ENCODE assay signal across 8 mouse cellular contexts in genomic region chr11:69366855-69367615, GRCm38 (mm10). TPM values are rescaled to one million over a fixed set of nuclear protein-coding genes. Genes with fewer than 3 reads are reported as not detected.
DNase-seq lines count a peak whose midpoint lies in the region; ATAC-seq and TF ChIP-seq lines count a peak whose summit lies in the region.

No protein-coding gene starts in this region.

- H3K4me3 ChIP-seq in liver, adult 2 months (ENCODE audit: insufficient read depth, low read depth, low read length), result peak overlapping the region; percentile 13; the same call in 1 of the 2 replicates
- peak overlapping the region; percentile 84 for H3K4me3 ChIP-seq in embryonic facial prominence, embryonic 13.5 days
- H3K4me3 ChIP-seq in hindbrain, embryonic 14.5 days (replicated peaks; ENCODE audit: low read length), result peak overlapping the region; percentile 100
- H3K4me3 ChIP-seq in liver, embryonic 13.5 days (replicated peaks), result peak overlapping the region; percentile 73
- H3K4me3 ChIP-seq in neural tube, embryonic 14.5 days (ENCODE audit: low read depth, low read length), result peak overlapping the region; percentile 85

- peaks cover 9% of the 10 kb centered on the region; the same call in 1 of the 2 replicates for H3K36me3 ChIP-seq in liver, adult 2 months (ENCODE audit: control insufficient read depth, insufficient read depth, low read length)
- H3K36me3 ChIP-seq in embryonic facial prominence, embryonic 13.5 days, result peaks cover 26% of the 10 kb centered on the region
- H3K36me3 ChIP-seq in hindbrain, embryonic 14.5 days (replicated peaks; ENCODE audit: control insufficient read depth, insufficient read depth), result peaks cover 25% of the 10 kb centered on the region
- H3K36me3 ChIP-seq in liver, embryonic 13.5 days, result no peaks in the 10 kb centered on the region
- peaks cover 14% of the 10 kb centered on the region for H3K36me3 ChIP-seq in neural tube, embryonic 14.5 days (ENCODE audit: control insufficient read depth, insufficient read depth, low read length)

- no peak for TF ChIP-seq POLR2A in liver, adult 2 months (IDR thresholded peaks at IDR 0.05; ENCODE audit: extremely low read depth, insufficient read depth, low read length)

- 1% methylated on average over 22 of the region's 22 CpGs for whole genome bisulfite sequencing in liver, adult 2 months
- under 1% methylated on average over 22 of the region's 22 CpGs for WGBS in embryonic facial prominence, embryonic 13.5 days
- 0% methylated on average over 22 of the region's 22 CpGs for WGBS in hindbrain, embryonic 14.5 days
- WGBS in liver, embryonic 13.5 days (ENCODE audit: insufficient replicate concordance), result under 1% methylated on average over 22 of the region's 22 CpGs
- under 1% methylated on average over 22 of the region's 22 CpGs for WGBS in neural tube, embryonic 14.5 days

- peaks cover 22% of the 10 kb centered on the region for H3K4me1 ChIP-seq in liver, adult 2 months (ENCODE audit: control insufficient read depth, insufficient read depth, low read length)
- H3K4me1 ChIP-seq in embryonic facial prominence, embryonic 13.5 days, result peaks cover 54% of the 10 kb centered on the region
- peaks cover 48% of the 10 kb centered on the region for H3K4me1 ChIP-seq in hindbrain, embryonic 14.5 days (replicated peaks; ENCODE audit: control insufficient read depth, insufficient read depth, low read length)
- peaks cover 69% of the 10 kb centered on the region for H3K4me1 ChIP-seq in liver, embryonic 13.5 days (replicated peaks)
- H3K4me1 ChIP-seq in neural tube, embryonic 14.5 days (ENCODE audit: control insufficient read depth, insufficient read depth, low read length), result peaks cover 51% of the 10 kb centered on the region

- peak overlapping the region; percentile 97 for H3K4me2 ChIP-seq in embryonic facial prominence, embryonic 13.5 days
- H3K4me2 ChIP-seq in hindbrain, embryonic 14.5 days (replicated peaks), result peak overlapping the region; percentile 97
- H3K4me2 ChIP-seq in liver, embryonic 13.5 days, result peak overlapping the region; percentile 97
- peak overlapping the region; percentile 98 for H3K4me2 ChIP-seq in neural tube, embryonic 14.5 days (ENCODE audit: low read depth, low read length)

- peaks cover 8% of the 10 kb centered on the region; the same call in 1 of the 2 replicates for H3K79me2 ChIP-seq in liver, adult 2 months (ENCODE audit: control insufficient read depth, insufficient read depth, low read length)

- H3K9me3 ChIP-seq in embryonic facial prominence, embryonic 13.5 days, result no peaks in the 10 kb centered on the region
- H3K9me3 ChIP-seq in hindbrain, embryonic 14.5 days (ENCODE audit: control insufficient read depth, low read length), result no peaks in the 10 kb centered on the region
- no peaks in the 10 kb centered on the region for H3K9me3 ChIP-seq in liver, embryonic 13.5 days (replicated peaks)
- H3K9me3 ChIP-seq in neural tube, embryonic 14.5 days (ENCODE audit: control insufficient read depth, low read length), result no peaks in the 10 kb centered on the region

- ATAC-seq in embryonic facial prominence, embryonic 13.5 days (ENCODE audit: insufficient number of reproducible peaks, insufficient read depth, low FRiP score, low TSS enrichment, low read depth), result no peak
- ATAC-seq in hindbrain, embryonic 14.5 days (ENCODE audit: low FRiP score), result no peak
- ATAC-seq in liver, embryonic 13.5 days (ENCODE audit: low read depth), result no peak
- no peak for ATAC-seq in neural tube, embryonic 14.5 days (ENCODE audit: low read depth)
- ATAC-seq in frontal cortex, adult (ENCODE audit: low TSS enrichment), result no peak

- no peak for DNase-seq in liver, adult 2 months (ENCODE audit: extremely low read depth, low read depth, low spot score)
- DNase-seq in liver, result no peak
- peak; percentile 18 for DNase-seq in MEL-GATA-1-ER (ENCODE audit: extremely low read depth, low read depth)
- DNase-seq in hindbrain, embryonic 14.5 days (ENCODE audit: low spot score), result no peak
- no peak for DNase-seq in liver, embryonic 13.5 days

- no peaks in the 10 kb centered on the region for H3K27me3 ChIP-seq in liver, adult 2 months (ENCODE audit: control insufficient read depth, insufficient read depth, low read length)
- no peaks in the 10 kb centered on the region for H3K27me3 ChIP-seq in embryonic facial prominence, embryonic 13.5 days
- H3K27me3 ChIP-seq in hindbrain, embryonic 14.5 days (ENCODE audit: control insufficient read depth, insufficient read depth, low read length), result no peaks in the 10 kb centered on the region
- peaks cover 66% of the 10 kb centered on the region for H3K27me3 ChIP-seq in liver, embryonic 13.5 days
- H3K27me3 ChIP-seq in neural tube, embryonic 14.5 days (ENCODE audit: control insufficient read depth, insufficient read depth, low read length), result no peaks in the 10 kb centered on the region

- peak overlapping the region; percentile 84 for H3K27ac ChIP-seq in liver, adult 2 months (replicated peaks; ENCODE audit: insufficient read depth, low read depth, low read length)
- peak overlapping the region; percentile 100 for H3K27ac ChIP-seq in embryonic facial prominence, embryonic 13.5 days
- H3K27ac ChIP-seq in hindbrain, embryonic 14.5 days, result peak overlapping the region; percentile 100
- H3K27ac ChIP-seq in liver, embryonic 13.5 days, result peak overlapping the region; percentile 68
- peak overlapping the region; percentile 100 for H3K27ac ChIP-seq in neural tube, embryonic 14.5 days (ENCODE audit: low read depth, low read length)

- peak overlapping the region; percentile 62 for H3K9ac ChIP-seq in liver, adult 2 months (ENCODE audit: low read depth, low read length)
- H3K9ac ChIP-seq in embryonic facial prominence, embryonic 13.5 days, result peak overlapping the region; percentile 100
- peak overlapping the region; percentile 100 for H3K9ac ChIP-seq in hindbrain, embryonic 14.5 days
- H3K9ac ChIP-seq in liver, embryonic 13.5 days, result peak overlapping the region; percentile 88
- peak overlapping the region; percentile 100 for H3K9ac ChIP-seq in neural tube, embryonic 14.5 days (replicated peaks; ENCODE audit: low read depth, low read length)

- TF ChIP-seq CTCF in liver, adult 2 months (IDR thresholded peaks at IDR 0.05; ENCODE audit: low read depth, low read length), result no peak

RNA-seq across cellular contexts. Expression of gene Chd3, which starts 2.2 kb away (rescaled TPM):
- 45.2 and 57.5 TPM in 2 replicates for total RNA-seq in liver, adult 2 months (2014; rRNA removed)
- 55.2 and 80.2 TPM in 2 replicates for polyA plus RNA-seq in liver, adult 2 months (2012; rRNA removed)
- polyA plus RNA-seq in embryonic facial prominence, embryonic 13.5 days (2015; fragmentation: Nextera tagmentation; extraction: Ambion mirVana), result 135 and 142 TPM in 2 replicates
- polyA plus RNA-seq in hindbrain, embryonic 14.5 days (2014; fragmentation: Nextera tagmentation; extraction: Ambion mirVana), result 67.5 and 76.6 TPM in 2 replicates
- polyA plus RNA-seq in liver, embryonic 13.5 days (2015; fragmentation: Nextera tagmentation; extraction: Ambion mirVana), result 2.6 and 4.4 TPM in 2 replicates
- 86.0 and 89.6 TPM in 2 replicates for polyA plus RNA-seq in neural tube, embryonic 14.5 days (2014; fragmentation: Nextera tagmentation; extraction: Ambion mirVana)

RNA-seq across cellular contexts. Expression of gene Rnf227, which starts 26.8 kb away (rescaled TPM):
- 0.55 and 0.67 TPM in 2 replicates for total RNA-seq in liver, adult 2 months (2014; rRNA removed)
- 0.35 and 0.41 TPM in 2 replicates for polyA plus RNA-seq in liver, adult 2 months (2012; rRNA removed)
- polyA plus RNA-seq in embryonic facial prominence, embryonic 13.5 days (2015; fragmentation: Nextera tagmentation; extraction: Ambion mirVana), result 24.7 and 26.4 TPM in 2 replicates
- polyA plus RNA-seq in hindbrain, embryonic 14.5 days (2014; fragmentation: Nextera tagmentation; extraction: Ambion mirVana), result 224 and 231 TPM in 2 replicates
- 0.92 and 1.1 TPM in 2 replicates for polyA plus RNA-seq in liver, embryonic 13.5 days (2015; fragmentation: Nextera tagmentation; extraction: Ambion mirVana)
- polyA plus RNA-seq in neural tube, embryonic 14.5 days (2014; fragmentation: Nextera tagmentation; extraction: Ambion mirVana), result 213 and 260 TPM in 2 replicates

RNA-seq across cellular contexts. Expression of gene Naa38, which starts 28.3 kb away (rescaled TPM):
- 86.6 and 91.5 TPM in 2 replicates for total RNA-seq in liver, adult 2 months (2014; rRNA removed)
- polyA plus RNA-seq in liver, adult 2 months (2012; rRNA removed), result 133 and 150 TPM in 2 replicates
- polyA plus RNA-seq in embryonic facial prominence, embryonic 13.5 days (2015; fragmentation: Nextera tagmentation; extraction: Ambion mirVana), result 145 and 150 TPM in 2 replicates
- polyA plus RNA-seq in hindbrain, embryonic 14.5 days (2014; fragmentation: Nextera tagmentation; extraction: Ambion mirVana), result 117 and 130 TPM in 2 replicates
- 102 and 105 TPM in 2 replicates for polyA plus RNA-seq in liver, embryonic 13.5 days (2015; fragmentation: Nextera tagmentation; extraction: Ambion mirVana)
- 112 and 132 TPM in 2 replicates for polyA plus RNA-seq in neural tube, embryonic 14.5 days (2014; fragmentation: Nextera tagmentation; extraction: Ambion mirVana)

RNA-seq across cellular contexts. Expression of gene Cyb5d1, which starts 28.4 kb away (rescaled TPM):
- 33.9 and 40.7 TPM in 2 replicates for total RNA-seq in liver, adult 2 months (2014; rRNA removed)
- 21.1 and 22.1 TPM in 2 replicates for polyA plus RNA-seq in liver, adult 2 months (2012; rRNA removed)
- polyA plus RNA-seq in embryonic facial prominence, embryonic 13.5 days (2015; fragmentation: Nextera tagmentation; extraction: Ambion mirVana), result 43.4 and 46.5 TPM in 2 replicates
- polyA plus RNA-seq in hindbrain, embryonic 14.5 days (2014; fragmentation: Nextera tagmentation; extraction: Ambion mirVana), result 23.9 and 26.7 TPM in 2 replicates
- polyA plus RNA-seq in liver, embryonic 13.5 days (2015; fragmentation: Nextera tagmentation; extraction: Ambion mirVana), result 10.3 and 13.0 TPM in 2 replicates
- polyA plus RNA-seq in neural tube, embryonic 14.5 days (2014; fragmentation: Nextera tagmentation; extraction: Ambion mirVana), result 21.3 and 29.9 TPM in 2 replicates

RNA-seq across cellular contexts. Expression of gene Tmem88, which starts 31.0 kb away (rescaled TPM):
- total RNA-seq in liver, adult 2 months (2014; rRNA removed), result 1.3 and 1.7 TPM in 2 replicates
- 6.7 and 8.5 TPM in 2 replicates for polyA plus RNA-seq in liver, adult 2 months (2012; rRNA removed)
- 13.2 and 16.4 TPM in 2 replicates for polyA plus RNA-seq in embryonic facial prominence, embryonic 13.5 days (2015; fragmentation: Nextera tagmentation; extraction: Ambion mirVana)
- 5.4 and 7.7 TPM in 2 replicates for polyA plus RNA-seq in hindbrain, embryonic 14.5 days (2014; fragmentation: Nextera tagmentation; extraction: Ambion mirVana)
- 8.9 and 9.5 TPM in 2 replicates for polyA plus RNA-seq in liver, embryonic 13.5 days (2015; fragmentation: Nextera tagmentation; extraction: Ambion mirVana)
- polyA plus RNA-seq in neural tube, embryonic 14.5 days (2014; fragmentation: Nextera tagmentation; extraction: Ambion mirVana), result 2.3 and 5.3 TPM in 2 replicates

Comparison
In these comparisons a context has a peak if more than half of its experiments do, and no peak if none do; other contexts are left out.
1. RNA of gene Chd3, which starts 2.2 kb away (polyA plus RNA-seq): 135 to 142 TPM in embryonic facial prominence, embryonic 13.5 days, 86.0 to 89.6 TPM in neural tube, embryonic 14.5 days, 55.2 to 80.2 TPM in liver, adult 2 months and 67.5 to 76.6 TPM in hindbrain, embryonic 14.5 days; 2.6 to 4.4 TPM in liver, embryonic 13.5 days; every median in the first group is over 10 times any median in the second.
2. H3K4me3 ChIP-seq: peak in every context shown above with its lines; median percentile 100 in hindbrain, embryonic 14.5 days; 85 in neural tube, embryonic 14.5 days; 84 in embryonic facial prominence, embryonic 13.5 days; 73 in liver, embryonic 13.5 days; 13 in liver, adult 2 months.
3. RNA of gene Rnf227, which starts 26.8 kb away (polyA plus RNA-seq): 213 to 260 TPM in neural tube, embryonic 14.5 days, 224 to 231 TPM in hindbrain, embryonic 14.5 days and 24.7 to 26.4 TPM in embryonic facial prominence, embryonic 13.5 days; 0.92 to 1.1 TPM in liver, embryonic 13.5 days and 0.35 to 0.41 TPM in liver, adult 2 months; every median in the first group is over 10 times any median in the second.
4. Peak in every context shown above with its lines, with median percentiles within 50 percentile points of each other: H3K27ac ChIP-seq, H3K9ac ChIP-seq and H3K4me2 ChIP-seq.